Mouse (Mus musculus) limb, embryonic 14.5 days (tissue): Measurements from ENCODE around the gene Gp1ba. TPM values are rescaled to one million over a fixed set of nuclear protein-coding genes. Genes with fewer than 3 reads are reported as not detected.

Source experiments
- ATAC-seq: fragments of 200-750 bp; cut with Nextera tagmentation; 2 replicates; pipeline ENCODE4 v1.8.0; 2017; ENCODE audit warnings: low read depth, moderate number of reproducible peaks, moderate TSS enrichment; ENCODE audit not compliant: low FRiP score
- DNase-seq: peaks from one replicate; pipeline ENCODE4 v3.0.0-alpha.2; 2015; ENCODE audit warnings: low spot score
- H3K27ac ChIP-seq: fragments of 300-500 bp; sonication (generic); replicated peaks from 2 replicates; pipeline ENCODE4 v1.5.1; 2014; ENCODE audit warnings: low read depth, mild to moderate bottlenecking, low read length, moderate library complexity, mixed read lengths
- H3K27me3 ChIP-seq: fragments of 300-500 bp; sonication (generic); 2 replicates; pipeline ENCODE4 v1.6.1; 2014; ENCODE audit warnings: low read length, mixed read lengths; ENCODE audit not compliant: control insufficient read depth, insufficient read depth
- H3K36me3 ChIP-seq: fragments of 300-500 bp; sonication (generic); 2 replicates; pipeline ENCODE4 v1.6.1; 2014; ENCODE audit warnings: mild to moderate bottlenecking, low read length, moderate library complexity, mixed read lengths; ENCODE audit not compliant: control insufficient read depth, insufficient read depth
- H3K4me1 ChIP-seq: fragments of 300-500 bp; sonication (generic); 2 replicates; pipeline ENCODE4 v1.6.1; 2014; ENCODE audit warnings: antibody characterized with exemption, low read length, mixed read lengths; ENCODE audit not compliant: control insufficient read depth, insufficient read depth
- H3K4me2 ChIP-seq: fragments of 300-500 bp; sonication (generic); replicated peaks from 2 replicates; pipeline ENCODE4 v1.6.1; 2014; ENCODE audit warnings: low read depth, mild to moderate bottlenecking, low read length, moderate library complexity; ENCODE audit not compliant: severe bottlenecking
- H3K4me3 ChIP-seq: fragments of 300-500 bp; sonication (generic); replicated peaks from 2 replicates; pipeline ENCODE4 v1.5.1; 2014; ENCODE audit warnings: low read length
- H3K9ac ChIP-seq: fragments of 300-500 bp; sonication (generic); 2 replicates; pipeline ENCODE4 v1.6.1; 2014; ENCODE audit warnings: mild to moderate bottlenecking, low read depth, low read length, moderate library complexity; ENCODE audit not compliant: severe bottlenecking
- H3K9me3 ChIP-seq: fragments of 300-500 bp; sonication (generic); 2 replicates; pipeline ENCODE4 v1.6.1; 2016; ENCODE audit warnings: low read length; ENCODE audit not compliant: control insufficient read depth
- POLR2A ChIP-seq: fragments of 200-500 bp; IDR thresholded peaks from 2 replicates; pipeline ENCODE4 v1.8.0; 2012; ENCODE audit warnings: inconsistent platforms, mild to moderate bottlenecking, moderate library complexity, borderline replicate concordance; ENCODE audit not compliant: insufficient read depth, insufficient read length; ENCODE audit errors: extremely low read depth
- WGBS: fragments of 180-500 bp; shearing (Covaris S2); extraction: QIAGEN DNeasy Blood & Tissue Kit; methylation state at CpG from one replicate; pipeline ENCODE4 v1.1.7; 2014; 5-methylcytosine and 5-hydroxymethylcytosine counted together
- polyA plus RNA-seq, 2 experiments: library from polyadenylated mRNA; depleted of rRNA in 1 of 2; stranded (reverse) in 1 of 2; unstranded in 1 of 2; fragments of >200 nt; fragmentation: Nextera tagmentation in 1 of 2; extraction: Ambion mirVana in 1 of 2; gene quantifications; 2 replicates each; pipeline versions ENCODE4 v1.2.1 to v1.2.3; 2012 to 2014

Gp1ba gene
- polyA plus RNA-seq, 2 experiments: 0.47 to 0.56 TPM

- no peaks in the 10 kb centered on the region for H3K4me1 ChIP-seq
- no peak for TF ChIP-seq POLR2A
- H3K4me2 ChIP-seq: no peak overlapping the region
- no peak overlapping the region for H3K4me3 ChIP-seq
- ATAC-seq: no peak
- H3K27ac ChIP-seq: no peak overlapping the region
- WGBS: 87% methylated on average over 6 of the region's 6 CpGs
- H3K27me3 ChIP-seq: no peaks in the 10 kb centered on the region
- H3K9me3 ChIP-seq: no peaks in the 10 kb centered on the region
- no peak for DNase-seq
- H3K9ac ChIP-seq: peak overlapping the region; percentile 12; the same call in 1 of the 2 replicates
- H3K36me3 ChIP-seq: peaks cover 36% of the 10 kb centered on the region
These were observed 41.6 kb upstream of the Gp1ba start for GRCm38 (mm10) chr11:70597301-70597700.

- ATAC-seq (no peak), DNase-seq (no peak)
- Histone ChIP-seq H3K27me3 (no peaks in the 10 kb centered on the region), H3K4me3 (no peak overlapping the region), H3K27ac (no peak overlapping the region), H3K4me1 (no peaks in the 10 kb centered on the region), H3K36me3 (peaks cover 36% of the 10 kb centered on the region), H3K9ac (no peak overlapping the region), H3K9me3 (no peaks in the 10 kb centered on the region), H3K4me2 (no peak overlapping the region)
- TF ChIP-seq POLR2A: no peak
- 88% methylated on average over 9 of the region's 9 CpGs for WGBS
These were observed 40.4 kb upstream of the Gp1ba start for GRCm38 (mm10) chr11:70598451-70598953.

GRCm38 (mm10) chr11:70605024-70605566, 33.8 kb upstream of the Gp1ba start:
- H3K4me2 ChIP-seq: no peak overlapping the region
- H3K4me3 ChIP-seq: no peak overlapping the region
- DNase-seq (peak; percentile 72), ATAC-seq (no peak)
- H3K27ac ChIP-seq: no peak overlapping the region
- TF ChIP-seq POLR2A: no peak
- peaks cover 73% of the 10 kb centered on the region for H3K36me3 ChIP-seq
- no peak overlapping the region for H3K9ac ChIP-seq
- 58% methylated on average over 14 of the region's 14 CpGs for whole genome bisulfite sequencing
- no peaks in the 10 kb centered on the region for H3K4me1 ChIP-seq
- no peaks in the 10 kb centered on the region for H3K9me3 ChIP-seq
- no peaks in the 10 kb centered on the region for H3K27me3 ChIP-seq

- Histone ChIP-seq H3K27me3 (no peaks in the 10 kb centered on the region), H3K27ac (no peak overlapping the region), H3K4me3 (no peak overlapping the region), H3K9me3 (no peaks in the 10 kb centered on the region), H3K36me3 (peaks cover 83% of the 10 kb centered on the region), H3K4me2 (no peak overlapping the region), H3K9ac (no peak overlapping the region), H3K4me1 (no peaks in the 10 kb centered on the region)
- no peak for TF ChIP-seq POLR2A
- WGBS: 72% methylated on average over 12 of the region's 12 CpGs
- ATAC-seq (no peak), DNase-seq (no peak)
These were observed 32.2 kb upstream of the Gp1ba start for GRCm38 (mm10) chr11:70606717-70607116.

GRCm38 (mm10) chr11:70607611-70608010, 31.3 kb upstream of the Gp1ba start:
- 89% methylated on average over 9 of the region's 9 CpGs for WGBS
- Histone ChIP-seq H3K9ac (no peak overlapping the region; the same call in 1 of the 2 replicates), H3K4me2 (no peak overlapping the region), H3K4me1 (no peaks in the 10 kb centered on the region), H3K27ac (no peak overlapping the region), H3K27me3 (no peaks in the 10 kb centered on the region), H3K36me3 (peaks cover 89% of the 10 kb centered on the region), H3K4me3 (no peak overlapping the region), H3K9me3 (no peaks in the 10 kb centered on the region)
- no peak for DNase-seq
- TF ChIP-seq POLR2A: no peak
- ATAC-seq: no peak

GRCm38 (mm10) chr11:70608381-70609066, 30.4 kb upstream of the Gp1ba start:
- no peaks in the 10 kb centered on the region for H3K9me3 ChIP-seq
- ATAC-seq (no peak), DNase-seq (no peak)
- no peaks in the 10 kb centered on the region for H3K27me3 ChIP-seq
- 87% methylated on average over 26 of the region's 26 CpGs for WGBS
- no peak overlapping the region for H3K9ac ChIP-seq
- H3K4me1 ChIP-seq: no peaks in the 10 kb centered on the region
- H3K4me3 ChIP-seq: no peak overlapping the region
- H3K36me3 ChIP-seq: peaks cover 96% of the 10 kb centered on the region
- no peak for TF ChIP-seq POLR2A
- no peak overlapping the region for H3K27ac ChIP-seq
- no peak overlapping the region for H3K4me2 ChIP-seq
